Mouse (Mus musculus) small intestine, adult 2 months (tissue): ENCODE data around the gene Hoxb1.

Experiments
- CTCF ChIP-seq: fragments of 200-500 bp; IDR thresholded peaks from 2 replicates; pipeline ENCODE4 v1.5.1; 2012; ENCODE audit warnings: low read depth, mild to moderate bottlenecking, control low read depth, inconsistent platforms, low read length, moderate library complexity, mixed read lengths; ENCODE audit not compliant: insufficient replicate concordance, insufficient read length; ENCODE audit errors: extremely low read depth
- POLR2A ChIP-seq: fragments of 200-500 bp; IDR thresholded peaks from 2 replicates; pipeline ENCODE4 v1.6.1; 2012; ENCODE audit warnings: low read depth, mild to moderate bottlenecking, control low read depth, inconsistent platforms, low read length, moderate library complexity

GRCm38 (mm10) chr11:96319071-96319902 is 46.3 kb upstream of the Hoxb1 start:
- TF ChIP-seq CTCF (no peak), POLR2A (no peak)
